Mouse (Mus musculus): ENCODE results near the gene Tns4. TPM values are rescaled to one million over a fixed set of nuclear protein-coding genes. Genes with fewer than 3 reads are reported as not detected.
A peak's percentile ranks its signal among the peaks of the same experiment; 100 is the strongest.

Tns4 gene
- total RNA-seq (2021) = under 1 TPM; 0.18 to 0.20 TPM

GRCm38 (mm10) chr11:99089077-99089601 lies at the start of gene Tns4:
Tns4 (minus strand) TSS chr11:99089306.
- no peak for DNase-seq (ENCODE audit: low spot score)
- intact Hi-C loops (cut with DNase I) = no loop called here

- no peak for DNase-seq (ENCODE audit: low spot score)
- intact Hi-C loops (cut with DNase I) = no loop called here
These were observed 48.3 kb upstream of the Tns4 start for GRCm38 (mm10) chr11:99137385-99137784.

GRCm38 (mm10) chr11:99136961-99137360 lies 47.9 kb upstream of the Tns4 start:
- intact Hi-C loops (cut with DNase I) = no loop called here
- no peak for DNase-seq (ENCODE audit: low spot score)

GRCm38 (mm10) chr11:99136361-99136760 lies 47.3 kb upstream of the Tns4 start:
- intact Hi-C loops (cut with DNase I) = no loop called here
- DNase-seq (ENCODE audit: low spot score) = no peak

GRCm38 (mm10) chr11:99135047-99135440 lies 45.9 kb upstream of the Tns4 start:
- intact Hi-C loops (cut with DNase I) = no loop called here
- no peak for DNase-seq (ENCODE audit: low spot score)

- intact Hi-C loops (cut with DNase I) = no loop called here
- DNase-seq (ENCODE audit: low spot score) = no peak
These were observed 45.4 kb upstream of the Tns4 start for GRCm38 (mm10) chr11:99134266-99135046.

GRCm38 (mm10) chr11:99133285-99133897 lies 44.3 kb upstream of the Tns4 start:
- intact Hi-C loops (cut with DNase I) = no loop called here
- no peak for DNase-seq (ENCODE audit: low spot score)

- intact Hi-C loops (cut with DNase I) = no loop called here
- peak; percentile 51 for DNase-seq (ENCODE audit: low spot score)
These were observed 43.1 kb upstream of the Tns4 start for GRCm38 (mm10) chr11:99132091-99132730.

- intact Hi-C loops (cut with DNase I) = no loop called here
- no peak for DNase-seq (ENCODE audit: low spot score)
These were observed 42.3 kb upstream of the Tns4 start for GRCm38 (mm10) chr11:99131463-99131840.

- intact Hi-C loops (cut with DNase I) = no loop called here
- DNase-seq (ENCODE audit: low spot score) = no peak
These were observed 41.8 kb upstream of the Tns4 start for GRCm38 (mm10) chr11:99130736-99131462.

GRCm38 (mm10) chr11:99129287-99129686 lies 40.2 kb upstream of the Tns4 start:
- DNase-seq (ENCODE audit: low spot score) = no peak
- intact Hi-C loops (cut with DNase I) = no loop called here

- no peak for DNase-seq (ENCODE audit: low spot score)
- intact Hi-C loops (cut with DNase I) = loop anchor here (2.0 kb wide), 1 partner anchor 17 kb away; no protein-coding TSS in a partner anchor
These were observed 38.9 kb upstream of the Tns4 start for GRCm38 (mm10) chr11:99127785-99128682.

- peak; percentile 38 for DNase-seq (ENCODE audit: low spot score)
- intact Hi-C loops (cut with DNase I) = loop anchor here (2.0 kb wide), 1 partner anchor 18 kb away; no protein-coding TSS in a partner anchor
These were observed 37.6 kb upstream of the Tns4 start for GRCm38 (mm10) chr11:99126482-99127253.

GRCm38 (mm10) chr11:99124635-99125029 lies 35.5 kb upstream of the Tns4 start:
- intact Hi-C loops (cut with DNase I) = loop anchor here (1.0 to 5.0 kb wide), 3 partner anchors 57 to 149 kb away; no protein-coding TSS in a partner anchor
- DNase-seq (ENCODE audit: low spot score) = no peak

GRCm38 (mm10) chr11:99123977-99124634 lies 35.0 kb upstream of the Tns4 start:
- no peak for DNase-seq (ENCODE audit: low spot score)
- intact Hi-C loops (cut with DNase I) = loop anchor here (1.0 to 5.0 kb wide), 3 partner anchors 57 to 149 kb away; no protein-coding TSS in a partner anchor

GRCm38 (mm10) chr11:99122703-99123102 lies 33.6 kb upstream of the Tns4 start:
- no peak for DNase-seq (ENCODE audit: low spot score)
- intact Hi-C loops (cut with DNase I) = loop anchor here (5.0 kb wide), 1 partner anchor 55 kb away; no protein-coding TSS in a partner anchor

GRCm38 (mm10) chr11:99121218-99121631 lies 32.1 kb upstream of the Tns4 start:
- no peak for DNase-seq (ENCODE audit: low spot score)

More at GRCm38 (mm10) chr11:99121218-99121631, 32.1 kb upstream of the Tns4 start:
- intact Hi-C loops (cut with DNase I) = loop anchor here (2.0 to 5.0 kb wide), 2 partner anchors 54 to 202 kb away; no protein-coding TSS in a partner anchor

Measured in heart, postnatal 25 days (tissue).